Mouse (Mus musculus): ENCODE measurements around the gene Ptpn12. TPM values are rescaled to one million over a fixed set of nuclear protein-coding genes. Genes with fewer than 3 reads are reported as not detected.
A peak's percentile ranks its signal among the peaks of the same experiment; 100 is the strongest.

The Ptpn12 gene
- polyA plus RNA-seq, 1 experiment from 2014 or later = 23.6 TPM

GRCm38 (mm10) chr5:20967942-20968341 is 87.8 kb downstream of the Ptpn12 start:
- no peak overlapping the region for H3K27ac ChIP-seq
- H3K9ac ChIP-seq = no peak overlapping the region
- no peaks in the 10 kb centered on the region for H3K9me3 ChIP-seq
- H3K27me3 ChIP-seq = no peaks in the 10 kb centered on the region
- no peaks in the 10 kb centered on the region for H3K36me3 ChIP-seq
- 48% methylated on average over 4 of the region's 4 CpGs for WGBS
- ATAC-seq (ENCODE audit: low FRiP score, low read depth) = no peak
- no peak overlapping the region for H3K4me2 ChIP-seq (replicated peaks)
- H3K4me1 ChIP-seq = no peaks in the 10 kb centered on the region
- H3K4me3 ChIP-seq = no peak overlapping the region

DNA sequence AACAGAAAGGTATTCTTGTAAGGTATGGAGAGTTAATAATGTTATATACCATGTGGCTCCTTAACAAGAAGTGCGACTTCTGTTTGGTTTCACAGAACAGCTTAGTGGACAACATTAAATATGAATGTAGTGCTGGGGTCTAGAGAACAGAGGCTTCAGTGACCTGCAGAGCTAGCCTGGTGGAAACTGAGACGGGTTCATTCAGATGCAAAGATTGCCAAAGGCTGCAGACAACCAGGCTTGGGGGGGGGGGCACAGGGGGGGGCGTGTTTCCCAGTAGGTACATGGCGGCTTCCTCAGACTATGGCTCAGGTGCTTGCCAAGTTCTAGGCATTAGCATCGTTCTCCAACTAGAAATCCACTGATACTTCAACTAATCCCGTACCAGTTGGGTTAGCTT is 91.3 kb downstream of the Ptpn12 start:
- peaks cover 8% of the 10 kb centered on the region; the same call in 1 of the 2 replicates for H3K36me3 ChIP-seq
- H3K27ac ChIP-seq = no peak overlapping the region
- no peak for ATAC-seq (ENCODE audit: low FRiP score, low read depth)
- H3K27me3 ChIP-seq = no peaks in the 10 kb centered on the region
- H3K4me3 ChIP-seq = no peak overlapping the region
- 87% methylated on average over 6 of the region's 6 CpGs for WGBS
- no peak overlapping the region for H3K4me2 ChIP-seq (replicated peaks)
- H3K9me3 ChIP-seq = no peaks in the 10 kb centered on the region; the same call in 1 of the 2 replicates
- no peak overlapping the region for H3K9ac ChIP-seq
- no peaks in the 10 kb centered on the region for H3K4me1 ChIP-seq

DNA sequence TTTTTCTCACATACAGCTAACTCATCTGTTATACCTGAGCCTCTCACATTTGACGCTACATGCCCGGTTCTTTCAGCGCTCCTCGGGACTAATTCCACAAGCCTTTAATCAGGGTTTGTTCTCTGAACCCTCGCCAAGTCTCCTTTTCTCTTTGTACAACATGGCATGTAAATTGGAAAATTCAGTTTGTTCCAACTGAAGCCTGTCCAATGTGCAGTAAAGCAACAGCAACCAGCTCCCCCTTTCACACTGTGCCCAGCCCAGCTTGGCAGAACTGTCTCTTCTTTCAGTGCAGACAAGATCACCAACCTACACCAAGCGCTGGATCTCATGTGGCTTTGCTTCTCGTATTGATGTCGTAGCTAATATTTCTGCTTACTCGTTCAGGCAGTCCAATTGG is 92.4 kb downstream of the Ptpn12 start:
- no peaks in the 10 kb centered on the region for H3K4me1 ChIP-seq
- H3K4me3 ChIP-seq = no peak overlapping the region
- no peak for ATAC-seq (ENCODE audit: low FRiP score, low read depth)
- no peak overlapping the region for H3K9ac ChIP-seq
- H3K27ac ChIP-seq = no peak overlapping the region
- peaks cover 8% of the 10 kb centered on the region; the same call in 1 of the 2 replicates for H3K36me3 ChIP-seq
- no peak overlapping the region for H3K4me2 ChIP-seq (replicated peaks)
- H3K27me3 ChIP-seq = no peaks in the 10 kb centered on the region
- 91% methylated on average over 9 of the region's 9 CpGs for WGBS
- H3K9me3 ChIP-seq = peaks cover 3% of the 10 kb centered on the region; the same call in 1 of the 2 replicates

GRCm38 (mm10) chr5:20960927-20961326 is 94.8 kb downstream of the Ptpn12 start:
- Histone ChIP-seq H3K9ac (no peak overlapping the region), H3K4me1 (peaks cover under 1% of the 10 kb centered on the region; the same call in 1 of the 2 replicates), H3K9me3 (peaks cover 20% of the 10 kb centered on the region), H3K4me3 (no peak overlapping the region), H3K27ac (no peak overlapping the region), H3K36me3 (peaks cover 25% of the 10 kb centered on the region), H3K27me3 (no peaks in the 10 kb centered on the region), H3K4me2 (replicated peaks) (no peak overlapping the region)
- 81% methylated on average over 2 of the region's 2 CpGs for WGBS
- no peak for ATAC-seq (ENCODE audit: low FRiP score, low read depth)

DNA sequence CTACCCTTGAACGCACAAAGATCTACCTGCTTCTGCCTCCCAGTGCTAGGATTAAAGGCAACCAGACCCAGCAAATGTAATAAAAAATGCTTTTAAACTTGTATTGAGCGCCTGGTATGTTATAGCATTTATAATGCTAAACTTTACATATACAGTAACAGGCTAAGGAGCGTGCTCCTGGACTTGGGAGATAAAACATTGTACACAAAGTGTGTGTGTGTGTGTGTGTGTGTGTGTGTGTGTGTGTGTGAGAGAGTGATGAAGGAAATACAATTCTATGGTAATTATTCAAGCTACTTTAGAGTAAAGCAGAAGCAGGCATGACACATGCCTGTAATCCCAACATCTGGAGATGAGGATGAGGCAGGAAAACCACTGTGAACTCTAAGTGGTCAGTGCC is 99.4 kb downstream of the Ptpn12 start, which contains the start of gene Rsbn1l:
Rsbn1l (minus strand) TSS at position 101 of the 400 bp plus-strand sequence.
- Histone ChIP-seq H3K27ac (no peak within 1 kb of the TSS), H3K4me2 (replicated peaks) (no peak within 1 kb of the TSS), H3K9ac (no peak within 1 kb of the TSS), H3K27me3 (no peaks in the 10 kb centered on the region), H3K4me3 (no peak within 1 kb of the TSS), H3K4me1 (peaks cover 13% of the 10 kb centered on the region; the same call in 1 of the 2 replicates), H3K9me3 (peaks cover 20% of the 10 kb centered on the region), H3K36me3 (peaks cover 19% of the 10 kb centered on the region)
- WGBS = 90% methylated on average over 3 of the region's 3 CpGs
- no peak for ATAC-seq (ENCODE audit: low FRiP score, low read depth)

- Histone ChIP-seq H3K4me2 (replicated peaks) (no peak overlapping the region), H3K9ac (no peak overlapping the region), H3K9me3 (peaks cover 20% of the 10 kb centered on the region), H3K27ac (no peak overlapping the region), H3K27me3 (no peaks in the 10 kb centered on the region), H3K36me3 (peaks cover 19% of the 10 kb centered on the region), H3K4me3 (no peak overlapping the region), H3K4me1 (peaks cover 13% of the 10 kb centered on the region; the same call in 1 of the 2 replicates)
- no peak for ATAC-seq (ENCODE audit: low FRiP score, low read depth)
- 70% methylated on average over 13 of the region's 13 CpGs for WGBS
Observed at GRCm38 (mm10) chr5:20955114-20955835, 100.4 kb downstream of the Ptpn12 start.

- H3K36me3 ChIP-seq = peaks cover 13% of the 10 kb centered on the region
- peaks cover 28% of the 10 kb centered on the region for H3K4me1 ChIP-seq
- H3K9ac ChIP-seq = peak overlapping the region; percentile 96
- H3K27ac ChIP-seq = 0 out of 2 replicates have a peak overlapping the region, but pooled peaks have one; percentile 69
- H3K27me3 ChIP-seq = no peaks in the 10 kb centered on the region
- no peak for ATAC-seq (ENCODE audit: low FRiP score, low read depth)
- peak overlapping the region; percentile 72 for H3K4me2 ChIP-seq (replicated peaks)
- peak overlapping the region; percentile 96 for H3K4me3 ChIP-seq
- H3K9me3 ChIP-seq = peaks cover 9% of the 10 kb centered on the region
- 21% methylated on average over 9 of the region's 9 CpGs for WGBS
Observed at GRCm38 (mm10) chr5:20952337-20952925, 103.3 kb downstream of the Ptpn12 start.

- ATAC-seq (ENCODE audit: low FRiP score, low read depth) = peak; percentile 99
- Histone ChIP-seq H3K36me3 (peaks cover 9% of the 10 kb centered on the region), H3K9ac (peak overlapping the region; percentile 96), H3K4me1 (peaks cover 29% of the 10 kb centered on the region), H3K4me2 (replicated peaks) (peak overlapping the region; percentile 72), H3K27me3 (no peaks in the 10 kb centered on the region), H3K9me3 (peaks cover 5% of the 10 kb centered on the region), H3K27ac (peak overlapping the region; percentile 99), H3K4me3 (peak overlapping the region; percentile 96)
- WGBS = under 1% methylated on average over 51 of the region's 51 CpGs
Observed at GRCm38 (mm10) chr5:20951666-20952281, 103.9 kb downstream of the Ptpn12 start.

DNA sequence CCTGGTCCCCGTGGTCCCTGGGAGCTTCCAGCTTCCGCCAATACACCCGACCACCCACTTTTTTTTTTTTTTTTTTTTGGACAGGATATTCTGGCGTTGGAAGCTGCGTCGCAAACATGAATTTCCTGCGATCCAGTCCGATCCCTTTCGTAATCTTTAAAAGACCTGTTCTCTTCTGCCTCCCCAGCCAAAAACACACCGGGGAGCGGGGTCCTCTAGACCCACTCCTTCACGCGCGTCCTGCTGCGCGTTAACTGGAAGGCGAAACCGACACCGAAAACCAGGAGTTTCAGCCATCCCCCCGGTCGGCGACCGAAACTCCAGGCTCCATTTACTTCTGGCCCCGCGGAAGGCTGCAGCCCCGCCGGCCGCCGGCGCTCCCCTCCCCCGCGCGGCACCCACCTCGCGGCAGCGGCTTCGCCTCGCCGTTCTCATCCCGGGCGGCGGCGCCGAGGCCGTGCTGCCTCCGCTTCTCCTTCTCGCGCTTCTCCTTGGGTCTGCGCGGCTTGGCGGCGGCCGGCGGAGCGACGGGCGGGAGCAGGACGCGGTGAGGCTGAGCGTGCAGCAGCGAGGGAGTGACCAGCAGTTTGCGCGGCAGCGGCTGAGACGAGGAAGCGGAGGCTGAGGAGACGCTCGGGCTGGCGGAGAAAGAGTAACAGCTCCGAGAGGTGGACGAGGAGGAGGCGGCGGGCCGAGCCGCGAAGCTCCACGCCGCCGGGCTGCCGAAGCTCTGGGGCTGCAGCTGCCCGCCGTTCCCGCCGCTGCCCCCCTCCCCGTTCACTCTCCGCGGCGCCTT is 104.7 kb downstream of the Ptpn12 start:
- peaks cover 2% of the 10 kb centered on the region; the same call in 1 of the 2 replicates for H3K36me3 ChIP-seq
- WGBS = under 1% methylated on average over 81 of the region's 88 CpGs

DNA sequence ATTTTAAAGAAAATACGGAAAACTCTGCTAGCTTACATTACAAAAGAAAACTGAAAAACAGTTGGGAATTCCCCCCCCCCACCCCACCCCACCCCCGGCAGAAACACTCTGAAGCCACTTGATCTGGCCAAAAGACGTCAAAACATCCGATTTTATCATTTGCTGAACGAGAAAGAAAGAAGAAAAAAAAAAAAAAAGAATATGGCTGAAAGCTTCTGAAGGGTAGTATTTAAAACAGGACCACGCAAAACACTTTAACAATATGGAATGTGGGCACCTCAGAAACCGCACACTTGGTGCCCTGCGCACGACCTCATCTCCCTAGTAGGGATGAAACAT is 105.2 kb downstream of the Ptpn12 start:
- no peaks in the 10 kb centered on the region for H3K9me3 ChIP-seq
- H3K27me3 ChIP-seq = no peaks in the 10 kb centered on the region
- peak overlapping the region; percentile 72 for H3K4me2 ChIP-seq (replicated peaks)
- WGBS = 0% methylated on average over 9 of the region's 9 CpGs
- H3K4me3 ChIP-seq = peak overlapping the region; percentile 96
- no peak for ATAC-seq (ENCODE audit: low FRiP score, low read depth)
- no peaks in the 10 kb centered on the region for H3K36me3 ChIP-seq
- peaks cover 27% of the 10 kb centered on the region for H3K4me1 ChIP-seq
- peak overlapping the region; percentile 96 for H3K9ac ChIP-seq
- H3K27ac ChIP-seq = peak overlapping the region; percentile 99; the same call in 1 of the 2 replicates

More for the DNA sequence above, 104.7 kb downstream of the Ptpn12 start:
- Histone ChIP-seq H3K4me1 (peaks cover 29% of the 10 kb centered on the region), H3K9ac (peak overlapping the region; percentile 96), H3K27ac (peak overlapping the region; percentile 99), H3K27me3 (no peaks in the 10 kb centered on the region), H3K9me3 (no peaks in the 10 kb centered on the region), H3K4me2 (replicated peaks) (peak overlapping the region; percentile 72), H3K4me3 (peak overlapping the region; percentile 96)
- peak; percentile 73 for ATAC-seq (ENCODE audit: low FRiP score, low read depth)

DNA sequence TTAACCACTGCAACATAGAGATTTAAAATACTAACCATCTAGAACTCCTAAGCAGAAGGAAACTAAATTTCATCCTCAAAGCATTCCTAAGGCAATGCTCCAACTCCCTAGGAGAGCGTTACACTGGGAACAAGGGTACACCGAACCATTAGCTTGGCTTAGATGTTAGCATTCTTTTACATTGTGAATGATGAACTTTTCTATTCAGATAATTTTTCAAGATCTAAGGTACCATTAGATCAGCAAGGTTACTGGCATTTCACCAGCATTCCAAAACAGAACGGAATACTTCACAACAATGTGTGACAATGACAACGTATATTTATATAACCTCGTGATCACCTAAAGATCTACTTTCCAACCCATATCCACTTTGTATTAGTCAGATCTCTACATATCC is 105.6 kb downstream of the Ptpn12 start:
- 9% methylated on average over 5 of the region's 5 CpGs for WGBS
- no peak overlapping the region for H3K27ac ChIP-seq

More for the DNA sequence above, 105.6 kb downstream of the Ptpn12 start:
- Histone ChIP-seq H3K27me3 (no peaks in the 10 kb centered on the region), H3K9me3 (no peaks in the 10 kb centered on the region), H3K9ac (peak overlapping the region; percentile 96), H3K4me2 (replicated peaks) (peak overlapping the region; percentile 72), H3K4me3 (peak overlapping the region; percentile 96), H3K4me1 (peaks cover 29% of the 10 kb centered on the region), H3K36me3 (no peaks in the 10 kb centered on the region)
- ATAC-seq (ENCODE audit: low FRiP score, low read depth) = no peak

All from limb, embryonic 13.5 days (tissue).